Mouse (Mus musculus): ENCODE measurements around the gene Gm14214. TPM values are rescaled to one million over a fixed set of nuclear protein-coding genes. Genes with fewer than 3 reads are reported as not detected.
A peak's percentile ranks its signal among the peaks of the same experiment; 100 is the strongest.

Gm14214 gene
- not detected in 2 replicates for polyA plus RNA-seq (2014; fragmentation: Nextera tagmentation; extraction: Ambion mirVana)

DNA sequence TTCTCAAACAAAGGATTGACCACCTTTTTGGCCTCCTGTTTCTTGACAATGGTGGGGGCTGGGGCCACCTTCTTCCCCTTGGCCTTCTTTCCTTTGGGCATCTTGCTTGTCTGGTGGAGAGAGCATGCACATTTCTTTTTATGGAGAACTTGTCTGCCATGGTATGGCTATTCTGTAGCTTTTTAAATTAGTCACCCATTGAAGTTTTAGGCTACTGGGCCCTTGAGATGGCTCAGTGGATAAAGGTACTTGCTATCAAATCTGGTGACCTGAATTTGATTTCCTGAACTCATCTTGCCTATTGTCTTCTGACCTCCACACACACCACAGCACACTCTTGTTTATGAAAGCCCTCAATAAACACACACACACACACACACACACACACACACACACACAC lies at the start of gene Gm14214:
Gene Gm14214 (minus strand): TSS at position 101 of the 400 bp plus-strand sequence.
- H3K9ac ChIP-seq (ENCODE audit: low read length) = no peak within 1 kb of the TSS
- no peaks in the 10 kb centered on the region for H3K4me1 ChIP-seq (ENCODE audit: control insufficient read depth, insufficient read depth, low read length)
- no peaks in the 10 kb centered on the region for H3K36me3 ChIP-seq (ENCODE audit: control insufficient read depth, insufficient read depth, low read length)
- H3K27me3 ChIP-seq (replicated peaks; ENCODE audit: control insufficient read depth, insufficient read depth, low read length) = no peaks in the 10 kb centered on the region
- ATAC-seq (no peak), DNase-seq (ENCODE audit: low spot score) (no peak)
- H3K4me3 ChIP-seq (ENCODE audit: low read depth, low read length) = no peak within 1 kb of the TSS
- H3K27ac ChIP-seq (ENCODE audit: low read depth, low read length) = no peak within 1 kb of the TSS
- H3K4me2 ChIP-seq (ENCODE audit: low read length) = no peak within 1 kb of the TSS
- H3K9me3 ChIP-seq (replicated peaks; ENCODE audit: control insufficient read depth, low read length) = no peaks in the 10 kb centered on the region

DNA sequence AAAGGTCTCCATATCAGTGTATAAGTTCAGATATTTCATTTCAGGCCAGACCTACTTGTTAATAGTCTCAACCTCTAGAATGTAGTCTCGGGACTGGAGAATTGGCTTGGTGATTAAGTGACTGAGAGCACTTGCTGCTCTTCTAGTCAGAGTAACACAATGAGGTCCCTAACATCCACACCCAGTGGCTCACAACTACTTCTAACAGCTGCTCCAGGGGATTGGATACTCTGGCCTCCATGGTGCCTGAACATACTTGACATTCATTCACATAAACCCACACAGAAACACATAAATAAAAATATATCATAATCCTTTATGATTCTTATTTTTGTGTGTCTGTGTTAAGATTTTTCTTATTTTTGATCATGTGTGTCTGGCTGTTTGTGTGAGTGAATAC lies 48.8 kb upstream of the Gm14214 start:
- H3K4me1 ChIP-seq (ENCODE audit: control insufficient read depth, insufficient read depth, low read length) = peaks cover 18% of the 10 kb centered on the region
- H3K27ac ChIP-seq (ENCODE audit: low read depth, low read length) = no peak overlapping the region
- no peaks in the 10 kb centered on the region for H3K27me3 ChIP-seq (replicated peaks; ENCODE audit: control insufficient read depth, insufficient read depth, low read length)
- no peaks in the 10 kb centered on the region for H3K9me3 ChIP-seq (replicated peaks; ENCODE audit: control insufficient read depth, low read length)
- 78% methylated on average over 1 of the region's 1 CpGs for WGBS
- no peak overlapping the region for H3K4me3 ChIP-seq (ENCODE audit: low read depth, low read length)
- no peak for ATAC-seq
- no peak for DNase-seq (ENCODE audit: low spot score)
- H3K9ac ChIP-seq (ENCODE audit: low read length) = no peak overlapping the region
- H3K4me2 ChIP-seq (ENCODE audit: low read length) = no peak overlapping the region
- no peaks in the 10 kb centered on the region for H3K36me3 ChIP-seq (ENCODE audit: control insufficient read depth, insufficient read depth, low read length)

DNA sequence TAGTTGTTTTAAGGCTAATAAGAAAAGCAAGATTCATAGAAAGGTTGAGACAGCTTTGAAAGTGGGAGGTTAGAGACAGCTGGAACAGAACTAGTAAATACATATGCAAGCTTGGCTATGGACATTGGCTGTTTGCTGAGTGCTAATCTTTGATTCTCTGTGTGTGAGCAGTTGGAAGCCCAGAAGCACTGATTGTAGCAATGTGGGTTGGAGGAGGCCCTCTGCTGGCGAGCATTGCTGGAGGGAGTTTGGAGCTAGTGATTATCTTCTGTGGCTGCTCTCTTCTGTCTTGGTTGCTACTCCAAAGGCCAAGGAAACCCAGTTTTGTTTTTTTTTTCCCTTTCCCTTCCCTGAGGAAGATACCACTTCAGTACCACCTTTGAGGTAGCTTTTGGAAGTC lies 48.0 kb upstream of the Gm14214 start:
- DNase-seq (ENCODE audit: low spot score) = peak; percentile 62
- Histone ChIP-seq H3K4me2 (ENCODE audit: low read length) (no peak overlapping the region), H3K36me3 (ENCODE audit: control insufficient read depth, insufficient read depth, low read length) (no peaks in the 10 kb centered on the region), H3K4me3 (ENCODE audit: low read depth, low read length) (no peak overlapping the region), H3K9ac (ENCODE audit: low read length) (no peak overlapping the region), H3K27ac (ENCODE audit: low read depth, low read length) (0 out of 2 replicates have a peak overlapping the region, but pooled peaks have one; percentile 17), H3K4me1 (ENCODE audit: control insufficient read depth, insufficient read depth, low read length) (peaks cover 18% of the 10 kb centered on the region), H3K9me3 (replicated peaks; ENCODE audit: control insufficient read depth, low read length) (no peaks in the 10 kb centered on the region), H3K27me3 (replicated peaks; ENCODE audit: control insufficient read depth, insufficient read depth, low read length) (no peaks in the 10 kb centered on the region)
- no peak for ATAC-seq
- WGBS = 15% methylated on average over 1 of the region's 1 CpGs

GRCm38 (mm10) chr2:154817089-154817488 lies 47.3 kb upstream of the Gm14214 start:
- 0 out of 2 replicates have a peak overlapping the region, but pooled peaks have one; percentile 2 for H3K4me2 ChIP-seq (ENCODE audit: low read length)
- H3K27ac ChIP-seq (ENCODE audit: low read depth, low read length) = no peak overlapping the region

GRCm38 (mm10) chr2:154813426-154813825 lies 43.6 kb upstream of the Gm14214 start:
- Histone ChIP-seq H3K27ac (ENCODE audit: low read depth, low read length) (no peak overlapping the region), H3K4me1 (ENCODE audit: control insufficient read depth, insufficient read depth, low read length) (peaks cover 18% of the 10 kb centered on the region), H3K4me3 (ENCODE audit: low read depth, low read length) (no peak overlapping the region), H3K9me3 (replicated peaks; ENCODE audit: control insufficient read depth, low read length) (no peaks in the 10 kb centered on the region), H3K27me3 (replicated peaks; ENCODE audit: control insufficient read depth, insufficient read depth, low read length) (no peaks in the 10 kb centered on the region), H3K36me3 (ENCODE audit: control insufficient read depth, insufficient read depth, low read length) (no peaks in the 10 kb centered on the region), H3K9ac (ENCODE audit: low read length) (no peak overlapping the region), H3K4me2 (ENCODE audit: low read length) (no peak overlapping the region)
- ATAC-seq (no peak), DNase-seq (ENCODE audit: low spot score) (no peak)
- 92% methylated on average over 2 of the region's 2 CpGs for WGBS

More at GRCm38 (mm10) chr2:154817089-154817488, 47.3 kb upstream of the Gm14214 start:
- Histone ChIP-seq H3K9ac (ENCODE audit: low read length) (no peak overlapping the region), H3K9me3 (replicated peaks; ENCODE audit: control insufficient read depth, low read length) (no peaks in the 10 kb centered on the region), H3K4me3 (ENCODE audit: low read depth, low read length) (no peak overlapping the region), H3K27me3 (replicated peaks; ENCODE audit: control insufficient read depth, insufficient read depth, low read length) (no peaks in the 10 kb centered on the region), H3K36me3 (ENCODE audit: control insufficient read depth, insufficient read depth, low read length) (no peaks in the 10 kb centered on the region), H3K4me1 (ENCODE audit: control insufficient read depth, insufficient read depth, low read length) (peaks cover 18% of the 10 kb centered on the region)
- 14% methylated on average over 3 of the region's 3 CpGs for WGBS
- peak; percentile 55 for ATAC-seq
- peak; percentile 75 for DNase-seq (ENCODE audit: low spot score)

GRCm38 (mm10) chr2:154810821-154811220 lies 41.0 kb upstream of the Gm14214 start:
- Histone ChIP-seq H3K36me3 (ENCODE audit: control insufficient read depth, insufficient read depth, low read length) (no peaks in the 10 kb centered on the region), H3K4me2 (ENCODE audit: low read length) (no peak overlapping the region), H3K27ac (ENCODE audit: low read depth, low read length) (no peak overlapping the region), H3K4me3 (ENCODE audit: low read depth, low read length) (no peak overlapping the region), H3K9ac (ENCODE audit: low read length) (no peak overlapping the region), H3K27me3 (replicated peaks; ENCODE audit: control insufficient read depth, insufficient read depth, low read length) (no peaks in the 10 kb centered on the region), H3K4me1 (ENCODE audit: control insufficient read depth, insufficient read depth, low read length) (no peaks in the 10 kb centered on the region), H3K9me3 (replicated peaks; ENCODE audit: control insufficient read depth, low read length) (no peaks in the 10 kb centered on the region)
- DNase-seq (ENCODE audit: low spot score) = no peak
- ATAC-seq = no peak
- WGBS = 32% methylated on average over 1 of the region's 1 CpGs

- no peak overlapping the region for H3K4me2 ChIP-seq (ENCODE audit: low read length)
- H3K27ac ChIP-seq (ENCODE audit: low read depth, low read length) = no peak overlapping the region
- no peaks in the 10 kb centered on the region for H3K36me3 ChIP-seq (ENCODE audit: control insufficient read depth, insufficient read depth, low read length)
- no peaks in the 10 kb centered on the region for H3K4me1 ChIP-seq (ENCODE audit: control insufficient read depth, insufficient read depth, low read length)
- no peaks in the 10 kb centered on the region for H3K27me3 ChIP-seq (replicated peaks; ENCODE audit: control insufficient read depth, insufficient read depth, low read length)
- no peak overlapping the region for H3K9ac ChIP-seq (ENCODE audit: low read length)
- H3K4me3 ChIP-seq (ENCODE audit: low read depth, low read length) = no peak overlapping the region
- DNase-seq (ENCODE audit: low spot score) = no peak
- ATAC-seq = no peak
- no peaks in the 10 kb centered on the region for H3K9me3 ChIP-seq (replicated peaks; ENCODE audit: control insufficient read depth, low read length)
- WGBS = 97% methylated on average over 1 of the region's 1 CpGs
Observed at GRCm38 (mm10) chr2:154809107-154809762, 39.4 kb upstream of the Gm14214 start.

- H3K36me3 ChIP-seq (ENCODE audit: control insufficient read depth, insufficient read depth, low read length) = no peaks in the 10 kb centered on the region
- DNase-seq (ENCODE audit: low spot score) (no peak), ATAC-seq (no peak)
- H3K4me1 ChIP-seq (ENCODE audit: control insufficient read depth, insufficient read depth, low read length) = no peaks in the 10 kb centered on the region
- no peaks in the 10 kb centered on the region for H3K27me3 ChIP-seq (replicated peaks; ENCODE audit: control insufficient read depth, insufficient read depth, low read length)
- H3K9me3 ChIP-seq (replicated peaks; ENCODE audit: control insufficient read depth, low read length) = no peaks in the 10 kb centered on the region
- H3K9ac ChIP-seq (ENCODE audit: low read length) = no peak overlapping the region
- no peak overlapping the region for H3K4me2 ChIP-seq (ENCODE audit: low read length)
- H3K4me3 ChIP-seq (ENCODE audit: low read depth, low read length) = no peak overlapping the region
- H3K27ac ChIP-seq (ENCODE audit: low read depth, low read length) = no peak overlapping the region
- 82% methylated on average over 1 of the region's 1 CpGs for WGBS
Observed at GRCm38 (mm10) chr2:154807689-154808088, 37.9 kb upstream of the Gm14214 start.

DNA sequence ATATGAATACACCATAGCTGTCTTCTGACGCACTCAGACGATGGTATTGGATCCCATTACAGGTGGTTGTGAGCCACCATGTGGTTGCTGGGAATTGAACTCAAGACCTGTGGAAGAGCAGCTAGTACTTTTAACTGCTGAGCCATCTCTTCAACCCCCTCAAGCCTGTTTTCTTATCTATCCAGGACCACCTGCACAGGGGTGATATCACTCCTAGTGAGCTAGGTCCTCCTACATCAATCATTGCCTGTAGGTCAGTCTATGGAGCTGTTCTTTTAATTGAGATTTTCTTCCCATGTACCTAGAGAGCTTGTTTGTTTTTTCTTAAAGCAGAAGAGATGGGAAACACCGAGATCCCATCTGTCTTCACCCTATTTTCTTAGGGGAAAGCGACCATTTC lies 34.0 kb upstream of the Gm14214 start:
- H3K36me3 ChIP-seq (ENCODE audit: control insufficient read depth, insufficient read depth, low read length) = no peaks in the 10 kb centered on the region
- no peaks in the 10 kb centered on the region for H3K9me3 ChIP-seq (replicated peaks; ENCODE audit: control insufficient read depth, low read length)
- DNase-seq (ENCODE audit: low spot score) (no peak), ATAC-seq (no peak)
- no peaks in the 10 kb centered on the region for H3K27me3 ChIP-seq (replicated peaks; ENCODE audit: control insufficient read depth, insufficient read depth, low read length)
- H3K9ac ChIP-seq (ENCODE audit: low read length) = no peak overlapping the region
- H3K4me2 ChIP-seq (ENCODE audit: low read length) = no peak overlapping the region
- WGBS = 78% methylated on average over 4 of the region's 4 CpGs
- no peak overlapping the region for H3K4me3 ChIP-seq (ENCODE audit: low read depth, low read length)
- H3K27ac ChIP-seq (ENCODE audit: low read depth, low read length) = no peak overlapping the region
- no peaks in the 10 kb centered on the region for H3K4me1 ChIP-seq (ENCODE audit: control insufficient read depth, insufficient read depth, low read length)
